Mouse (Mus musculus): ENCODE measurements around the gene Cep19. TPM values are rescaled to one million over a fixed set of nuclear protein-coding genes. Genes with fewer than 3 reads are reported as not detected.
"Not testable (repeated sequence)": the region's sequence is repeated elsewhere in the genome, so short reads cannot be mapped to it uniquely, and the experiment has no call there.

Gene Cep19
- polyA plus RNA-seq, 1 experiment from 2014 or later, result 5.3 TPM

GRCm38 (mm10) chr16:32078991-32079511, 20.5 kb upstream of the Cep19 start, which contains the start of gene Pak2:
Pak2 (minus strand) TSS chr16:32079342.
- 2% methylated on average over 15 of the region's 60 CpGs for WGBS (ENCODE audit: insufficient replicate concordance)
- Histone ChIP-seq H3K36me3 (replicated peaks; ENCODE audit: insufficient read depth, low read length) (peaks cover 9% of the 10 kb centered on the region), H3K4me1 (ENCODE audit: insufficient read depth) (peaks cover 21% of the 10 kb centered on the region), H3K9me3 (ENCODE audit: low read length) (no peaks in the 10 kb centered on the region), H3K4me3 (ENCODE audit: low read depth, low read length) (peak within 1 kb of the TSS; percentile 73), H3K9ac (replicated peaks) (peak within 1 kb of the TSS; percentile 88), H3K27ac (ENCODE audit: low read depth) (peak within 1 kb of the TSS; percentile 99), H3K4me2 (ENCODE audit: low read depth, low read length) (peak within 1 kb of the TSS; percentile 75), H3K27me3 (ENCODE audit: insufficient read depth, low read length) (no peaks in the 10 kb centered on the region)
- ATAC-seq, result peak; percentile 97
- peak; percentile 95 for DNase-seq
- TF ChIP-seq EP300 (IDR thresholded peaks at IDR 0.05; ENCODE audit: low read depth), result no peak
- no peak for TF ChIP-seq CTCF (IDR thresholded peaks at IDR 0.05; ENCODE audit: low read depth)

GRCm38 (mm10) chr16:32087629-32088443, 11.8 kb upstream of the Cep19 start:
- 32% methylated on average over 17 of the region's 17 CpGs for WGBS (ENCODE audit: insufficient replicate concordance)
- peak overlapping the region; percentile 20 for H3K4me2 ChIP-seq (ENCODE audit: low read depth, low read length)
- peaks cover 7% of the 10 kb centered on the region for H3K4me1 ChIP-seq (ENCODE audit: insufficient read depth)
- ATAC-seq, result peak; percentile 75
- H3K4me3 ChIP-seq (ENCODE audit: low read depth, low read length), result no peak overlapping the region
- DNase-seq, result peak; percentile 50
- H3K27me3 ChIP-seq (ENCODE audit: insufficient read depth, low read length), result no peaks in the 10 kb centered on the region
- peaks cover 32% of the 10 kb centered on the region for H3K36me3 ChIP-seq (replicated peaks; ENCODE audit: insufficient read depth, low read length)
- no peak overlapping the region; the same call in 1 of the 2 replicates for H3K9ac ChIP-seq (replicated peaks)
- H3K9me3 ChIP-seq (ENCODE audit: low read length), result no peaks in the 10 kb centered on the region
- H3K27ac ChIP-seq (ENCODE audit: low read depth), result peak overlapping the region; percentile 52
- TF ChIP-seq CTCF (IDR thresholded peaks at IDR 0.05; ENCODE audit: low read depth) (no peak), EP300 (IDR thresholded peaks at IDR 0.05; ENCODE audit: low read depth) (no peak)

- Histone ChIP-seq H3K4me3 (ENCODE audit: low read depth, low read length) (no peak overlapping the region), H3K9me3 (ENCODE audit: low read length) (no peaks in the 10 kb centered on the region), H3K27me3 (ENCODE audit: insufficient read depth, low read length) (no peaks in the 10 kb centered on the region), H3K27ac (ENCODE audit: low read depth) (no peak overlapping the region), H3K36me3 (replicated peaks; ENCODE audit: insufficient read depth, low read length) (peaks cover 18% of the 10 kb centered on the region), H3K9ac (replicated peaks) (no peak overlapping the region), H3K4me1 (ENCODE audit: insufficient read depth) (peaks cover 7% of the 10 kb centered on the region), H3K4me2 (ENCODE audit: low read depth, low read length) (no peak overlapping the region)
- no peak for ATAC-seq
- no peak for DNase-seq
- TF ChIP-seq CTCF (IDR thresholded peaks at IDR 0.05; ENCODE audit: low read depth) (no peak), EP300 (IDR thresholded peaks at IDR 0.05; ENCODE audit: low read depth) (no peak)
- WGBS (ENCODE audit: insufficient replicate concordance), result 81% methylated on average over 7 of the region's 7 CpGs
These were observed 8.1 kb upstream of the Cep19 start for GRCm38 (mm10) chr16:32091466-32091865.

DNA sequence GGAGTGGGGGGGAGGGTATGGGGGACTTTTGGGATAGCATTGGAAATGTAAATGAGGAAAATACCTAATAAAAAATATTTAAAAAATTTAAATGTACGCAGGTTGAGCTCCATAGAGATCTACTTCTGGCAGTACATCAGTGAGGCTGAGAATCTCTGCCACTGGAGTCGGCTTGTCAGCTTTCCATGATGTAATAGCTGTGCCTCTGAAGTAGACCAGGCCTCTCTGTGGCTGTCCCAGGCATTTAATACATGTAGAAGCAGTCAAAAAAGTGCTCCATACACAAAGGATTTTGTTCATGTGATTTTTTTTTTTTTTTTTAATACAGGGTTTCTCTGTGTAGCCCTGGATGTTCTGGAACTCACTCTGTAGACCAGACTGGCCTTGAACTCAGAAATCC, 1.8 kb upstream of the Cep19 start:
- not testable (repeated sequence) for H3K9me3 ChIP-seq (ENCODE audit: low read length); H3K27me3 ChIP-seq (ENCODE audit: insufficient read depth, low read length); H3K4me2 ChIP-seq (ENCODE audit: low read depth, low read length); H3K27ac ChIP-seq (ENCODE audit: low read depth); DNase-seq; ATAC-seq; H3K4me3 ChIP-seq (ENCODE audit: low read depth, low read length); H3K9ac ChIP-seq (replicated peaks); H3K36me3 ChIP-seq (replicated peaks; ENCODE audit: insufficient read depth, low read length)
- WGBS (ENCODE audit: insufficient replicate concordance), result 83% methylated on average over 2 of the region's 2 CpGs
- peaks cover 21% of the 10 kb centered on the region for H3K4me1 ChIP-seq (ENCODE audit: insufficient read depth)

- Histone ChIP-seq H3K36me3 (replicated peaks; ENCODE audit: insufficient read depth, low read length) (peaks cover 3% of the 10 kb centered on the region; the same call in 1 of the 2 replicates), H3K9ac (replicated peaks) (peak overlapping the region; percentile 92), H3K4me2 (ENCODE audit: low read depth, low read length) (peak overlapping the region; percentile 88), H3K27me3 (ENCODE audit: insufficient read depth, low read length) (no peaks in the 10 kb centered on the region), H3K4me1 (ENCODE audit: insufficient read depth) (peaks cover 21% of the 10 kb centered on the region), H3K4me3 (ENCODE audit: low read depth, low read length) (peak overlapping the region; percentile 93), H3K9me3 (ENCODE audit: low read length) (no peaks in the 10 kb centered on the region), H3K27ac (ENCODE audit: low read depth) (peak overlapping the region; percentile 95)
- DNase-seq, result peak; percentile 33
- WGBS (ENCODE audit: insufficient replicate concordance), result 1% methylated on average over 39 of the region's 39 CpGs
- no peak for TF ChIP-seq CTCF (IDR thresholded peaks at IDR 0.05; ENCODE audit: low read depth)
- no peak for TF ChIP-seq EP300 (IDR thresholded peaks at IDR 0.05; ENCODE audit: low read depth)
- peak; percentile 73 for ATAC-seq
These were observed 533 bp upstream of the Cep19 start for GRCm38 (mm10) chr16:32098897-32099637.

GRCm38 (mm10) chr16:32102295-32102694, 2.7 kb downstream of the Cep19 start:
- no peaks in the 10 kb centered on the region for H3K9me3 ChIP-seq (ENCODE audit: low read length)
- no peaks in the 10 kb centered on the region for H3K27me3 ChIP-seq (ENCODE audit: insufficient read depth, low read length)
- peaks cover 25% of the 10 kb centered on the region for H3K4me1 ChIP-seq (ENCODE audit: insufficient read depth)
- no peak overlapping the region for H3K4me3 ChIP-seq (ENCODE audit: low read depth, low read length)
- DNase-seq (peak; percentile 45), ATAC-seq (no peak)
- peaks cover 6% of the 10 kb centered on the region; the same call in 1 of the 2 replicates for H3K36me3 ChIP-seq (replicated peaks; ENCODE audit: insufficient read depth, low read length)
- 75% methylated on average over 13 of the region's 13 CpGs for WGBS (ENCODE audit: insufficient replicate concordance)
- 0 out of 2 replicates have a peak overlapping the region, but pooled peaks have one; percentile 6 for H3K4me2 ChIP-seq (ENCODE audit: low read depth, low read length)
- H3K9ac ChIP-seq (replicated peaks), result no peak overlapping the region
- peak overlapping the region; percentile 50; the same call in 1 of the 2 replicates for H3K27ac ChIP-seq (ENCODE audit: low read depth)
- no peak for TF ChIP-seq EP300 (IDR thresholded peaks at IDR 0.05; ENCODE audit: low read depth)
- no peak for TF ChIP-seq CTCF (IDR thresholded peaks at IDR 0.05; ENCODE audit: low read depth)
